Comparison of ENCODE assay signal across 17 mouse cellular contexts in genomic region chr2:165266739-165267138, GRCm38 (mm10). TPM values are rescaled to one million over a fixed set of nuclear protein-coding genes. Genes with fewer than 3 reads are reported as not detected.
A peak's percentile ranks its signal among the peaks of the same experiment; 100 is the strongest.
DNase-seq lines count a peak whose midpoint lies in the region; ATAC-seq and TF ChIP-seq lines count a peak whose summit lies in the region.
"Had no signal": no experiment of that assay in that cellular context is flagged by ENCODE, and none has a peak within 500 bp of the region (broad histone marks: within the 10 kb centered on the region; RNA-seq: fewer than 3 reads in every experiment).

No protein-coding gene starts in this region.

- no peaks in the 10 kb centered on the region for H3K36me3 ChIP-seq in forebrain, embryonic 11.5 days (ENCODE audit: control insufficient read depth, insufficient read depth, low read length)
- H3K36me3 ChIP-seq in hindbrain, postnatal 0 days (ENCODE audit: insufficient read depth, low read length), result no peaks in the 10 kb centered on the region
- H3K36me3 ChIP-seq in neural tube, embryonic 15.5 days, result no peaks in the 10 kb centered on the region
- no peaks in the 10 kb centered on the region for H3K36me3 ChIP-seq in heart, embryonic 12.5 days
- H3K36me3 ChIP-seq: G1E; limb, embryonic 13.5 days had no signal

- 2% methylated on average over 12 of the region's 12 CpGs for WGBS in forebrain, embryonic 11.5 days
- 6% methylated on average over 12 of the region's 12 CpGs for WGBS in hindbrain, postnatal 0 days
- WGBS in neural tube, embryonic 15.5 days, result 5% methylated on average over 12 of the region's 12 CpGs
- 31% methylated on average over 12 of the region's 12 CpGs for WGBS in heart, embryonic 12.5 days

- TF ChIP-seq CTCF in left cerebral cortex, adult 2 months (IDR thresholded peaks at IDR 0.05), result no peak
- no peak for TF ChIP-seq CTCF in hindbrain, postnatal 0 days (IDR thresholded peaks at IDR 0.05; ENCODE audit: low read depth)

- no peaks in the 10 kb centered on the region; the same call in 1 of the 2 replicates for H3K27me3 ChIP-seq in forebrain, embryonic 11.5 days (ENCODE audit: control insufficient read depth, insufficient read depth, low read length)
- no peaks in the 10 kb centered on the region for H3K27me3 ChIP-seq in hindbrain, postnatal 0 days (ENCODE audit: insufficient read depth, low read length)
- H3K27me3 ChIP-seq in neural tube, embryonic 15.5 days (replicated peaks), result peaks cover 14% of the 10 kb centered on the region
- H3K27me3 ChIP-seq in heart, embryonic 12.5 days (replicated peaks), result peaks cover 58% of the 10 kb centered on the region

- H3K9ac ChIP-seq in forebrain, embryonic 11.5 days (ENCODE audit: low read length), result no peak overlapping the region; the same call in 1 of the 2 replicates
- H3K9ac ChIP-seq in hindbrain, postnatal 0 days (replicated peaks; ENCODE audit: low read length), result 0 out of 2 replicates have a peak overlapping the region, but pooled peaks have one; percentile 21
- H3K9ac ChIP-seq in neural tube, embryonic 15.5 days (replicated peaks), result no peak overlapping the region
- H3K9ac ChIP-seq in heart, embryonic 12.5 days, result no peak overlapping the region
- H3K9ac ChIP-seq: limb, embryonic 13.5 days; liver, postnatal 0 days had no signal

- H3K4me1 ChIP-seq in forebrain, embryonic 11.5 days (replicated peaks; ENCODE audit: control insufficient read depth, insufficient read depth, low read length), result peaks cover 24% of the 10 kb centered on the region
- H3K4me1 ChIP-seq in hindbrain, postnatal 0 days (ENCODE audit: insufficient read depth, low read length), result peaks cover 21% of the 10 kb centered on the region
- peaks cover 30% of the 10 kb centered on the region for H3K4me1 ChIP-seq in neural tube, embryonic 15.5 days
- peaks cover 16% of the 10 kb centered on the region for H3K4me1 ChIP-seq in heart, embryonic 12.5 days (replicated peaks)

- H3K4me3 ChIP-seq in left cerebral cortex, adult 2 months, result no peak overlapping the region
- no peak overlapping the region for H3K4me3 ChIP-seq in forebrain, embryonic 11.5 days (ENCODE audit: low read depth, low read length)
- H3K4me3 ChIP-seq in hindbrain, postnatal 0 days (ENCODE audit: low read length), result no peak overlapping the region
- H3K4me3 ChIP-seq in neural tube, embryonic 15.5 days (replicated peaks), result no peak overlapping the region
- no peak overlapping the region for H3K4me3 ChIP-seq in heart, embryonic 12.5 days
- H3K4me3 ChIP-seq: erythroblast, embryonic 14.5 days; limb, embryonic 13.5 days had no signal

- H3K4me2 ChIP-seq in forebrain, embryonic 11.5 days (ENCODE audit: low read depth, low read length, severe bottlenecking), result peak overlapping the region; percentile 32; the same call in 1 of the 2 replicates
- H3K4me2 ChIP-seq in hindbrain, postnatal 0 days (ENCODE audit: low read depth, low read length), result no peak overlapping the region
- peak overlapping the region; percentile 29 for H3K4me2 ChIP-seq in neural tube, embryonic 15.5 days
- no peak overlapping the region for H3K4me2 ChIP-seq in heart, embryonic 12.5 days
- H3K4me2 ChIP-seq: limb, embryonic 13.5 days had no signal

- intact Hi-C loops in left cerebral cortex, adult 2 months (cut with DNase I), result no loop called here

- ATAC-seq in forebrain, embryonic 11.5 days (replicated peaks; ENCODE audit: low FRiP score), result 0 out of 2 replicates have a peak, but pooled peaks have one; percentile 37
- no peak for ATAC-seq in hindbrain, postnatal 0 days
- no peak for ATAC-seq in neural tube, embryonic 15.5 days (ENCODE audit: low FRiP score)
- no peak for ATAC-seq in heart, embryonic 12.5 days (ENCODE audit: insufficient number of reproducible peaks, low FRiP score)
- ATAC-seq: intestine, postnatal 0 days; liver, postnatal 0 days had no signal

- H3K27ac ChIP-seq in left cerebral cortex, adult 2 months, result peak overlapping the region; percentile 67
- no peak overlapping the region for H3K27ac ChIP-seq in forebrain, embryonic 11.5 days (ENCODE audit: low read depth, low read length)
- H3K27ac ChIP-seq in hindbrain, postnatal 0 days, result peak overlapping the region; percentile 12
- 0 out of 2 replicates have a peak overlapping the region, but pooled peaks have one; percentile 9 for H3K27ac ChIP-seq in neural tube, embryonic 15.5 days (replicated peaks)
- H3K27ac ChIP-seq in heart, embryonic 12.5 days (ENCODE audit: poor library complexity, severe bottlenecking), result no peak overlapping the region
- H3K27ac ChIP-seq: limb, embryonic 13.5 days had no signal

- DNase-seq in left cerebral cortex, adult 2 months (ENCODE audit: extremely low spot score in 1 of 2, low spot score in 2 of 2), result no peak
- DNase-seq in left cerebral cortex, adult 11 months (ENCODE audit: low spot score), result no peak
- DNase-seq in forebrain, embryonic 11.5 days (ENCODE audit: low spot score), result no peak
- DNase-seq in hindbrain, postnatal 0 days (ENCODE audit: low spot score), result peak; percentile 62
- no peak for DNase-seq in Muller cell, postnatal 12 days (ENCODE audit: inconsistent ontology term)
- DNase-seq: cerebellum, adult 11 months; heart, adult 18-20 months; heart, postnatal 10 days; kidney, postnatal 36 days; liver, postnatal 0 days had no signal

- no peaks in the 10 kb centered on the region for H3K9me3 ChIP-seq in forebrain, embryonic 11.5 days (ENCODE audit: control insufficient read depth, low read length)
- no peaks in the 10 kb centered on the region for H3K9me3 ChIP-seq in hindbrain, postnatal 0 days (ENCODE audit: low read length)
- no peaks in the 10 kb centered on the region for H3K9me3 ChIP-seq in neural tube, embryonic 15.5 days (replicated peaks)
- H3K9me3 ChIP-seq in heart, embryonic 12.5 days (replicated peaks), result no peaks in the 10 kb centered on the region
- H3K9me3 ChIP-seq: G1E; limb, embryonic 13.5 days had no signal

RNA-seq across cellular contexts. Expression of gene Slc35c2, which starts 20.9 kb away (rescaled TPM):
- total RNA-seq in left cerebral cortex, adult 2 months (2021), result 10 to 100 TPM; 59.1 to 63.4 TPM
- polyA plus RNA-seq in forebrain, embryonic 11.5 days (2014; fragmentation: Nextera tagmentation; extraction: Ambion mirVana), result 54.3 and 62.7 TPM in 2 replicates
- 97.1 and 120 TPM in 2 replicates for total RNA-seq in hindbrain, postnatal 0 days (2014; rRNA removed)
- 65.7 and 68.1 TPM in 2 replicates for polyA plus RNA-seq in hindbrain, postnatal 0 days (2015; fragmentation: Nextera tagmentation; extraction: Ambion mirVana)
- 65.6 and 68.3 TPM in 2 replicates for polyA plus RNA-seq in neural tube, embryonic 15.5 days (2015; fragmentation: Nextera tagmentation; extraction: Ambion mirVana)
- polyA plus RNA-seq in heart, embryonic 12.5 days (2016; fragmentation: Nextera tagmentation; extraction: Ambion mirVana), result 39.7 and 40.6 TPM in 2 replicates

RNA-seq across cellular contexts. Expression of gene Cdh22, which starts 32.1 kb away (rescaled TPM):
- 10 to 100 TPM; 58.7 to 60.6 TPM for total RNA-seq in left cerebral cortex, adult 2 months (2021)
- 6.2 and 6.3 TPM in 2 replicates for polyA plus RNA-seq in forebrain, embryonic 11.5 days (2014; fragmentation: Nextera tagmentation; extraction: Ambion mirVana)
- 47.3 and 53.4 TPM in 2 replicates for total RNA-seq in hindbrain, postnatal 0 days (2014; rRNA removed)
- polyA plus RNA-seq in hindbrain, postnatal 0 days (2015; fragmentation: Nextera tagmentation; extraction: Ambion mirVana), result 16.5 and 19.2 TPM in 2 replicates
- 11.9 and 15.2 TPM in 2 replicates for polyA plus RNA-seq in neural tube, embryonic 15.5 days (2015; fragmentation: Nextera tagmentation; extraction: Ambion mirVana)
- polyA plus RNA-seq in heart, embryonic 12.5 days (2016; fragmentation: Nextera tagmentation; extraction: Ambion mirVana), result not detected in 2 replicates
- total RNA-seq: common myeloid progenitor, adult 5-6 weeks had no signal
- polyA plus RNA-seq: erythroblast, embryonic 14.5 days; G1E; liver, postnatal 0 days had no signal

RNA-seq across cellular contexts. Expression of gene Elmo2, which starts 59.5 kb away (rescaled TPM):
- total RNA-seq in left cerebral cortex, adult 2 months (2021), result 100 to 1,000 TPM; 164 to 173 TPM
- 95.4 and 108 TPM in 2 replicates for polyA plus RNA-seq in forebrain, embryonic 11.5 days (2014; fragmentation: Nextera tagmentation; extraction: Ambion mirVana)
- 99.4 and 105 TPM in 2 replicates for total RNA-seq in hindbrain, postnatal 0 days (2014; rRNA removed)
- polyA plus RNA-seq in hindbrain, postnatal 0 days (2015; fragmentation: Nextera tagmentation; extraction: Ambion mirVana), result 68.9 and 71.8 TPM in 2 replicates
- polyA plus RNA-seq in neural tube, embryonic 15.5 days (2015; fragmentation: Nextera tagmentation; extraction: Ambion mirVana), result 85.1 and 89.1 TPM in 2 replicates
- polyA plus RNA-seq in heart, embryonic 12.5 days (2016; fragmentation: Nextera tagmentation; extraction: Ambion mirVana), result 47.1 TPM in 2 replicates

Comparison
In these comparisons a context has a peak if more than half of its experiments do, and no peak if none do; other contexts are left out.
1. H3K27ac ChIP-seq: peak in left cerebral cortex, adult 2 months (single experiment), hindbrain, postnatal 0 days (single experiment) and neural tube, embryonic 15.5 days (single experiment); none in forebrain, embryonic 11.5 days (single experiment) and heart, embryonic 12.5 days (single experiment).
2. H3K4me2 ChIP-seq: peak in forebrain, embryonic 11.5 days (single experiment) and neural tube, embryonic 15.5 days (single experiment); none in hindbrain, postnatal 0 days (single experiment) and heart, embryonic 12.5 days (single experiment).